Mouse (Mus musculus) bone marrow macrophage, adult 2 months (primary cell): ENCODE results near the gene Bzw1.

Source experiments
- CTCF ChIP-seq: IDR thresholded peaks from 2 replicates; pipeline ENCODE4 v1.5.1; 2012; ENCODE audit warnings: low read depth, mild to moderate bottlenecking, low read length, moderate library complexity
- POLR2A ChIP-seq: IDR thresholded peaks from 2 replicates; pipeline ENCODE4 v1.6.1; 2012; ENCODE audit warnings: mild to moderate bottlenecking, low read depth, low read length, borderline replicate concordance

- TF ChIP-seq CTCF: no peak
- TF ChIP-seq POLR2A: no peak
These were observed 53.2 kb downstream of the Bzw1 start for GRCm38 (mm10) chr1:58445861-58446260.
